Mouse (Mus musculus): ENCODE results near the gene Sh3pxd2b. TPM values are rescaled to one million over a fixed set of nuclear protein-coding genes. Genes with fewer than 3 reads are reported as not detected.

Sh3pxd2b gene
- total RNA-seq, 2 experiments from 2014 or later, result 4.5 to 6.0 TPM

GRCm38 (mm10) chr11:32339131-32339531 lies 8.5 kb upstream of the Sh3pxd2b start:
- peak; percentile 46 to 52 for DNase-seq
- intact Hi-C loops (cut with DNase I), result no loop called here

- intact Hi-C loops (cut with DNase I), result loop anchor here (10.0 kb wide), 1 partner anchor 364 kb away; no protein-coding TSS in a partner anchor
- peak; percentile 57 to 62 for DNase-seq
Measured at GRCm38 (mm10) chr11:32340476-32341473, 6.8 kb upstream of the Sh3pxd2b start.

GRCm38 (mm10) chr11:32342770-32343191 lies 4.8 kb upstream of the Sh3pxd2b start:
- intact Hi-C loops (cut with DNase I), result loop anchor here (2.0 to 10.0 kb wide), 2 partner anchors 246 to 362 kb away; no protein-coding TSS in a partner anchor
- DNase-seq, result peak; percentile 41 to 64

- intact Hi-C loops (cut with DNase I), result loop anchor here (2.0 to 10.0 kb wide), 2 partner anchors 245 to 361 kb away; no protein-coding TSS in a partner anchor
- no peak for DNase-seq
Measured at GRCm38 (mm10) chr11:32343350-32343749, 4.3 kb upstream of the Sh3pxd2b start.

GRCm38 (mm10) chr11:32345504-32346297 lies 1.9 kb upstream of the Sh3pxd2b start:
- no peak for DNase-seq
- intact Hi-C loops (cut with DNase I), result loop anchor here (5.0 to 10.0 kb wide), 4 partner anchors 37 to 359 kb away; no protein-coding TSS in a partner anchor

- intact Hi-C loops (cut with DNase I), result loop anchor here (5.0 to 10.0 kb wide), 4 partner anchors 35 to 358 kb away; no protein-coding TSS in a partner anchor
- no peak for DNase-seq
Measured at GRCm38 (mm10) chr11:32347264-32347606, 385 bp upstream of the Sh3pxd2b start.

GRCm38 (mm10) chr11:32348433-32349283 lies 1.0 kb downstream of the Sh3pxd2b start:
- no peak for DNase-seq
- intact Hi-C loops (cut with DNase I), result loop anchor here (5.0 to 10.0 kb wide), 4 partner anchors 34 to 356 kb away; no protein-coding TSS in a partner anchor

GRCm38 (mm10) chr11:32349284-32349953 lies 1.8 kb downstream of the Sh3pxd2b start:
- peak in 1 of 2 experiments; percentile 42 for DNase-seq
- intact Hi-C loops (cut with DNase I), result loop anchor here (5.0 to 10.0 kb wide), 4 partner anchors 33 to 355 kb away; no protein-coding TSS in a partner anchor

- DNase-seq, result no peak
- intact Hi-C loops (cut with DNase I), result no loop called here
Measured at GRCm38 (mm10) chr11:32352946-32353345, 5.3 kb downstream of the Sh3pxd2b start.

GRCm38 (mm10) chr11:32355377-32355776 lies 7.8 kb downstream of the Sh3pxd2b start:
- DNase-seq, result no peak
- intact Hi-C loops (cut with DNase I), result no loop called here

- intact Hi-C loops (cut with DNase I), result no loop called here
- peak; percentile 82 to 88 for DNase-seq
Measured at GRCm38 (mm10) chr11:32357686-32358085, 10.1 kb downstream of the Sh3pxd2b start.

- intact Hi-C loops (cut with DNase I), result no loop called here
- no peak for DNase-seq
Measured at GRCm38 (mm10) chr11:32358399-32358798, 10.8 kb downstream of the Sh3pxd2b start.

GRCm38 (mm10) chr11:32359566-32359965 lies 11.9 kb downstream of the Sh3pxd2b start:
- DNase-seq, result no peak
- intact Hi-C loops (cut with DNase I), result no loop called here

- intact Hi-C loops (cut with DNase I), result no loop called here
- DNase-seq, result no peak
Measured at GRCm38 (mm10) chr11:32361774-32362173, 14.2 kb downstream of the Sh3pxd2b start.

GRCm38 (mm10) chr11:32363188-32363587 lies 15.6 kb downstream of the Sh3pxd2b start:
- intact Hi-C loops (cut with DNase I), result no loop called here
- no peak for DNase-seq

- DNase-seq, result no peak
- intact Hi-C loops (cut with DNase I), result no loop called here
Measured at GRCm38 (mm10) chr11:32363610-32364220, 16.1 kb downstream of the Sh3pxd2b start.

GRCm38 (mm10) chr11:32364375-32364774 lies 16.8 kb downstream of the Sh3pxd2b start:
- DNase-seq, result no peak
- intact Hi-C loops (cut with DNase I), result no loop called here

- intact Hi-C loops (cut with DNase I), result no loop called here
Measured at GRCm38 (mm10) chr11:32365498-32365897, 17.9 kb downstream of the Sh3pxd2b start.

GRCm38 (mm10) chr11:32367056-32367455 lies 19.4 kb downstream of the Sh3pxd2b start:
- intact Hi-C loops (cut with DNase I), result no loop called here
- DNase-seq, result no peak

More at GRCm38 (mm10) chr11:32365498-32365897, 17.9 kb downstream of the Sh3pxd2b start:
- DNase-seq, result no peak

Data from heart, postnatal 36 days (tissue).